Mouse (Mus musculus) liver, postnatal 0 days (tissue): ENCODE measurements at regions not wholly inside any gene's neighbourhood (a gene's known extent, or its start where the extent isn't known, plus 50 kb on each side); places are given as distances from the start of the nearest gene placed in this dataset.

Experiments used
- ATAC-seq: fragments of 200-750 bp; cut with Nextera tagmentation; 2 replicates; pipeline ENCODE4 v1.8.0; 2017; ENCODE audit warnings: mild to moderate bottlenecking, moderate library complexity
- DNase-seq: peaks from one replicate; pipeline ENCODE4 v3.0.0-alpha.2; 2016
- H3K27ac ChIP-seq: fragments of 300-500 bp; sonication (generic); 2 replicates; pipeline ENCODE4 v1.5.1; 2014; ENCODE audit warnings: antibody characterized with exemption, moderate library complexity, mild to moderate bottlenecking, low read depth
- H3K27me3 ChIP-seq: fragments of 300-500 bp; sonication (generic); 2 replicates; pipeline ENCODE4 v1.6.1; 2014; ENCODE audit warnings: low read length, control low read depth, mixed read lengths; ENCODE audit not compliant: insufficient read depth
- H3K36me3 ChIP-seq: fragments of 300-500 bp; sonication (generic); replicated peaks from 2 replicates; pipeline ENCODE4 v1.6.1; 2014; ENCODE audit warnings: mild to moderate bottlenecking, control low read depth, low read length, moderate library complexity, mixed read lengths; ENCODE audit not compliant: insufficient read depth
- H3K4me1 ChIP-seq: fragments of 300-500 bp; sonication (generic); 2 replicates; pipeline ENCODE4 v1.6.1; 2014; ENCODE audit warnings: antibody characterized with exemption, mild to moderate bottlenecking, control low read depth; ENCODE audit not compliant: insufficient read depth
- H3K4me2 ChIP-seq: fragments of 300-500 bp; sonication (generic); 2 replicates; pipeline ENCODE4 v1.6.1; 2014; ENCODE audit warnings: low read depth, mild to moderate bottlenecking, low read length, moderate library complexity, mixed read lengths
- H3K4me3 ChIP-seq: fragments of 300-500 bp; sonication (generic); 2 replicates; pipeline ENCODE4 v1.5.1; 2014; ENCODE audit warnings: low read depth, low read length
- H3K9ac ChIP-seq: fragments of 300-500 bp; sonication (generic); replicated peaks from 2 replicates; pipeline ENCODE4 v1.6.1; 2014; ENCODE audit warnings: mild to moderate bottlenecking, moderate library complexity
- H3K9me3 ChIP-seq: fragments of 300-500 bp; sonication (generic); 2 replicates; pipeline ENCODE4 v1.6.1; 2016; ENCODE audit warnings: mild to moderate bottlenecking, control low read depth, low read length, mixed read lengths
- CTCF ChIP-seq: sonication (generic); IDR thresholded peaks from 2 replicates; pipeline ENCODE4 v1.5.1; 2016; ENCODE audit warnings: antibody characterized with exemption, low read depth
- EP300 ChIP-seq: IDR thresholded peaks from 2 replicates; pipeline ENCODE4 v1.6.1; 2016; ENCODE audit warnings: antibody characterized with exemption, low read depth, mild to moderate bottlenecking
- WGBS: fragments of 180-500 bp; shearing (Covaris S2); extraction: QIAGEN DNeasy Blood & Tissue Kit; methylation state at CpG from one replicate; pipeline ENCODE4 v1.1.7; 2014; ENCODE audit not compliant: insufficient replicate concordance; 5-methylcytosine and 5-hydroxymethylcytosine counted together

GRCm38 (mm10) chr12:70628384-70629365, 175.8 kb downstream of the Tmx1 start:
- 68% methylated on average over 21 of the region's 21 CpGs for WGBS
- Histone ChIP-seq H3K4me2 (no peak overlapping the region), H3K27me3 (no peaks in the 10 kb centered on the region), H3K36me3 (no peaks in the 10 kb centered on the region), H3K9ac (no peak overlapping the region), H3K4me3 (no peak overlapping the region), H3K27ac (no peak overlapping the region), H3K4me1 (peaks cover 8% of the 10 kb centered on the region), H3K9me3 (no peaks in the 10 kb centered on the region)
- ATAC-seq (no peak), DNase-seq (no peak)
- TF ChIP-seq CTCF (no peak), EP300 (no peak)

DNA sequence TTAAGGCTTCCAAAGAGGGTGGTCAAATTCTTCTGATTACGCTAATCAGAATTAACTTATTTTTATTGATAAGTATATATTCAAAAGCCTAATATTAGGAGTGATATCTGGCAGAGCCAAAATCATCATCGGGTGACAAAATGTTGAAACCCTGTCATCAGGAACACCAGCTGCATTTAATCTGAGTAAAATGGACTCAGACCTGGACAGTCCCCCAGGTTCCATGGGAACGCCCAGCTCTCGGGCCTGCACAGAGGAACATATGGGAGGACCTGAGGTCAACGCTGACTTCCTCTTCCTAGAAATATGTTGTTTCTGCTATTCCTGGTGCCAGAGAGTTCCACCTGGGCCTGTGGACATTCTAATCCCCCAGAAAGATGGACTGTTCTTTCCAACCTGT, 176.5 kb downstream of the Tmx1 start:
- H3K4me2 ChIP-seq, result no peak overlapping the region
- no peaks in the 10 kb centered on the region for H3K36me3 ChIP-seq
- WGBS, result 68% methylated on average over 5 of the region's 5 CpGs
- no peaks in the 10 kb centered on the region for H3K27me3 ChIP-seq
- ATAC-seq (no peak), DNase-seq (no peak)
- H3K9me3 ChIP-seq, result no peaks in the 10 kb centered on the region
- no peak overlapping the region for H3K27ac ChIP-seq
- TF ChIP-seq CTCF (no peak), EP300 (no peak)
- no peak overlapping the region for H3K4me3 ChIP-seq
- H3K9ac ChIP-seq, result no peak overlapping the region
- peaks cover 10% of the 10 kb centered on the region for H3K4me1 ChIP-seq

GRCm38 (mm10) chr12:70631281-70631680, 178.4 kb downstream of the Tmx1 start:
- 71% methylated on average over 6 of the region's 6 CpGs for WGBS
- TF ChIP-seq CTCF (no peak), EP300 (no peak)
- Histone ChIP-seq H3K9ac (no peak overlapping the region), H3K36me3 (no peaks in the 10 kb centered on the region), H3K4me2 (no peak overlapping the region), H3K9me3 (no peaks in the 10 kb centered on the region), H3K4me3 (no peak overlapping the region), H3K27me3 (no peaks in the 10 kb centered on the region), H3K4me1 (peaks cover 10% of the 10 kb centered on the region), H3K27ac (no peak overlapping the region)
- ATAC-seq (no peak), DNase-seq (no peak)

DNA sequence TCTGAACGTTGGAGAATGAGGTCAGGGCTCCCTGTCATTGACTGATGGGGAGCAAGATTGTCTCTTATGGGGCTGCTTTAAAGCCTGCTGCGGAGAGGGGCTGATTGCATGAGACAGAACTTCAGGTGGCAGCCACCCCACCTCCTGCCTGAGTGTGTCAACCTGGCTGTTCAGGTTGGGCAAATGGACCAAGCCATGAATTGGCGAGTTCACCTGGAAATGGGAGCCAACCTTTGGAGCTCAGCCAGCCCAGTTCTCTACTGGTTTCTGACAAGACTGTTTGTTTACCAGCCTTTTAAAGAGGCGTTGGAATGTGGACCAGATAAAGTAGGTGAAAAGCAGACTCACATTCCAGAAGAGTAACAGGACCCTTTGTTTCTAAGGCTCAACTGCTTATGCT, 180.3 kb downstream of the Tmx1 start:
- WGBS, result 33% methylated on average over 4 of the region's 4 CpGs
- DNase-seq (no peak), ATAC-seq (no peak)
- Histone ChIP-seq H3K4me3 (no peak overlapping the region), H3K9me3 (no peaks in the 10 kb centered on the region), H3K4me2 (no peak overlapping the region), H3K27me3 (no peaks in the 10 kb centered on the region), H3K36me3 (no peaks in the 10 kb centered on the region), H3K27ac (no peak overlapping the region), H3K9ac (no peak overlapping the region), H3K4me1 (peaks cover 10% of the 10 kb centered on the region)
- TF ChIP-seq CTCF, result no peak
- no peak for TF ChIP-seq EP300

DNA sequence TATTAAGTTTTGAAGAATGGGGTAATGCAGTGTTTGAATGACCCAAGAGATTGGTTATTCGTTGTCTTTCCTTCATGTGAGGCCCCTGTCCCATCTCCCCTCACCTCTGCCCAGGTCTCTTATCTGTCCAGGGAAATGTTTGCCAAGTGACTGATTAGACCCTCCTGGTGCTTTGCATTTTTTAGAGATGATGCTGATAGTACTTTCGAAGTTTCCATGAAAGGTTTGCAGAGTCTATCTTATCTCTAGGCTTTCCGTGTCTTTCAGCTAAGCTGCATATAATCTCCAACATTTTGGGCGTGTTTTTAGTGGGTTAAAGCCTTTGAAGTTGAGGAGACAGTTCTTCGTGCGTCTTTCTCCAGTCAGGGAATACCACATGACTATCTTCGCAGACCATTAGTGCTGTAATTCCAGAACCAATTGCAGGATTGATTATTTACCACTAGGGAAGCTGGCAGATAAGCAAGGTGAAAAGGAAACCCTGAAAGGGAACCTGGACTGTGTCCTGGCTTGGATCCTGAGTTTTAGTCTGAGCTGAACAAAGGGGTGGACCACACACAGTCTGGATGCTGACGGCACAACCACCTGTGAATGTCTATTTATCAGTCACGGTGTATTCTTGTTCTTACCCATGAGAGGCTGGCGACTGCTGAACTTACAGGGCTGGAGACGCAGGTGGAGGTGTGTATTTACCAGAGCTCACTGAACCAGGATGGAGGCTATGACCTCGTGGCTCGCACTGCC, 180.9 kb downstream of the Tmx1 start:
- Histone ChIP-seq H3K27ac (no peak overlapping the region), H3K4me1 (peaks cover 10% of the 10 kb centered on the region), H3K4me2 (no peak overlapping the region), H3K4me3 (no peak overlapping the region), H3K36me3 (no peaks in the 10 kb centered on the region), H3K27me3 (no peaks in the 10 kb centered on the region), H3K9ac (no peak overlapping the region), H3K9me3 (no peaks in the 10 kb centered on the region)
- TF ChIP-seq CTCF (no peak), EP300 (no peak)
- ATAC-seq (no peak), DNase-seq (no peak)
- 24% methylated on average over 13 of the region's 13 CpGs for WGBS

- WGBS, result 87% methylated on average over 7 of the region's 7 CpGs
- Histone ChIP-seq H3K9me3 (no peaks in the 10 kb centered on the region), H3K36me3 (no peaks in the 10 kb centered on the region), H3K9ac (no peak overlapping the region), H3K4me1 (peaks cover 10% of the 10 kb centered on the region), H3K4me3 (no peak overlapping the region), H3K27me3 (no peaks in the 10 kb centered on the region), H3K4me2 (no peak overlapping the region), H3K27ac (no peak overlapping the region)
- no peak for TF ChIP-seq EP300
- no peak for TF ChIP-seq CTCF
- no peak for ATAC-seq
- no peak for DNase-seq
Observed at GRCm38 (mm10) chr12:70635997-70636396, 183.1 kb downstream of the Tmx1 start.
